In the genomic region with DNA sequence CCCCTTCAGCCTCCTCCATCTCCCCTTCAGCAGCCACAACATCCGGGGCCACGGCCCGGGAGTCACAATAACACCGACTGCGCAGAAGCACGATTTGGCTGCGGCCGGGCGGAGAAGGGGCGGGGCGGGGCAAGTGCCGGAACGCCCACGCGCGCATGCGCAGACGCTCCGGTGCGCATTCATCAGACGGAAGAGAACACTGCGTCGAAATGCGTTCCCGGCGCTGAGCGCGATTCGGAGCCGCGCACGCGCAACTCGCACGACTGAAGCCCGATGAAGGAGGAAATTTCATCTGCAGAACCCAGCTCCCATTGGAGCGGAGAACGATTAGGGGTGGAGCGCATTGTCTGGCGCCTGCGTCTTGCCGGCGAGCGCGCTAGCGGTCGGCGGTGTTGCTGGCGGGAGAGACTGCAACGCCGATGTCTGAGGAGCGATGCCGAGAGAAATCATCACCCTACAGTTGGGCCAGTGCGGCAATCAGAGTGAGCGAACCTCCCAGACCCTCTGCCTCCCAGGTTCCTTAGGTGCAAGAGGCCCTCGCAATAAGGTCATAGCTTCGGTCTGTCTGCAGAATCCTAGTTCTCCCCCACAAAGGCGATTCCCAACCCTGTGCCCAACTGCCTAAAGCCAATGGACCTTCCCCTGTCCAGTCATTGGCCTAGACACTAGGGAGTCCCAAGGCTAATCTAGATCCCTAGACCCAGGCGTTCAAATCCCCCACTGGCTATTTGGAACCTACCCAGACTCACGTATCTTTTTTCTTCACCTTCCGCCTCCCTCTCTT, we compare ENCODE assay signal across 8 mouse cellular contexts. TPM values are rescaled to one million over a fixed set of nuclear protein-coding genes. Genes with fewer than 3 reads are reported as not detected.
A peak's percentile ranks its signal among the peaks of the same experiment; 100 is the strongest.
DNase-seq lines count a peak whose midpoint lies in the region; ATAC-seq lines count a peak whose summit lies in the region.

Retreg3 (minus strand) TSS at position 133 of the 784 bp plus-strand sequence.
Tubg1 (plus strand) TSS at position 178 of the 784 bp plus-strand sequence.

- H3K27ac ChIP-seq in intestine, embryonic 14.5 days (ENCODE audit: low read depth), result peak within 1 kb of the TSS; percentile 79

- ATAC-seq in intestine, embryonic 14.5 days (replicated peaks; ENCODE audit: low FRiP score, low TSS enrichment, low read depth), result peak; percentile 96

- DNase-seq in adrenal gland, adult 18-20 months (ENCODE audit: low spot score in 2 of 2), result peak; percentile 99
- peak; percentile 99 for DNase-seq in embryo, embryonic 11 days
- DNase-seq in gastrocnemius, postnatal 25 days, result peak; percentile 99
- peak; percentile 98 for DNase-seq in intestine, embryonic 14.5 days (ENCODE audit: low spot score)
- DNase-seq in left cerebral cortex, postnatal 14 days (ENCODE audit: low spot score in 2 of 2), result peak; percentile 99 to 100
- peak; percentile 100 for DNase-seq in mesoderm, embryonic 11.5 days (ENCODE audit: low read depth, low spot score)
- DNase-seq in right cerebral cortex, postnatal 36 days (ENCODE audit: low spot score in 2 of 2), result peak; percentile 98
- peak; percentile 99 for DNase-seq in yolk sac, embryonic 10.5 days (ENCODE audit: low spot score)

- peak within 1 kb of the TSS; percentile 94 for H3K4me2 ChIP-seq in intestine, embryonic 14.5 days (ENCODE audit: low read length)

- no peaks in the 10 kb centered on the region for H3K27me3 ChIP-seq in intestine, embryonic 14.5 days (replicated peaks; ENCODE audit: control insufficient read depth, insufficient read depth, low read length)

- peaks cover 30% of the 10 kb centered on the region for H3K36me3 ChIP-seq in intestine, embryonic 14.5 days (ENCODE audit: control insufficient read depth, insufficient read depth, low read length)

- under 1% methylated on average over 61 of the region's 61 CpGs for WGBS in intestine, embryonic 14.5 days

- intact Hi-C loops in left cerebral cortex, postnatal 14 days (cut with DNase I), result loop anchor here (10.0 kb wide), 1 partner anchor 55 kb away; the partner anchor contains the start of genes Ccr10, Cntnap1 and Plekhh3

- peaks cover 20% of the 10 kb centered on the region for H3K4me1 ChIP-seq in intestine, embryonic 14.5 days (replicated peaks; ENCODE audit: control insufficient read depth, insufficient read depth, low read length)

- H3K9ac ChIP-seq in intestine, embryonic 14.5 days (ENCODE audit: low read length), result peak within 1 kb of the TSS; percentile 79

- H3K9me3 ChIP-seq in intestine, embryonic 14.5 days (ENCODE audit: control insufficient read depth, low read length), result no peaks in the 10 kb centered on the region

- H3K4me3 ChIP-seq in intestine, embryonic 14.5 days (ENCODE audit: low read depth, low read length), result peak within 1 kb of the TSS; percentile 95

RNA-seq across cellular contexts. Expression of gene Retreg3, which starts in this region (rescaled TPM):
- total RNA-seq in adrenal gland, adult 18-20 months (2021), result 10 to 100 TPM; 50.3 to 57.4 TPM
- 10 to 100 TPM; 28.4 to 29.9 TPM for total RNA-seq in gastrocnemius, postnatal 25 days (2021)
- 7.2 and 8.0 TPM in 2 replicates for polyA plus RNA-seq in intestine, embryonic 14.5 days (2014; fragmentation: Nextera tagmentation; extraction: Ambion mirVana)
- total RNA-seq in left cerebral cortex, postnatal 14 days (2021), result 10 to 100 TPM; 53.9 to 58.8 TPM

RNA-seq across cellular contexts. Expression of gene Tubg1, which starts in this region (rescaled TPM):
- total RNA-seq in adrenal gland, adult 18-20 months (2021), result 10 to 100 TPM; 32.9 to 37.0 TPM
- total RNA-seq in gastrocnemius, postnatal 25 days (2021), result 10 to 100 TPM; 22.8 to 23.4 TPM
- 71.2 and 73.8 TPM in 2 replicates for polyA plus RNA-seq in intestine, embryonic 14.5 days (2014; fragmentation: Nextera tagmentation; extraction: Ambion mirVana)
- total RNA-seq in left cerebral cortex, postnatal 14 days (2021), result 10 to 100 TPM; 52.1 to 52.7 TPM

Comparison
In these comparisons a context has a peak if more than half of its experiments do, and no peak if none do; other contexts are left out.
1. Peak in every context shown above with its lines: DNase-seq, ATAC-seq, H3K4me3 ChIP-seq and H3K27ac ChIP-seq.